Mouse (Mus musculus): ENCODE measurements around the gene Olfr1415. TPM values are rescaled to one million over a fixed set of nuclear protein-coding genes. Genes with fewer than 3 reads are reported as not detected.

Olfr1415 gene
- total and polyA plus RNA-seq, 3 experiments = 0.38 TPM; not detected in 2

DNA sequence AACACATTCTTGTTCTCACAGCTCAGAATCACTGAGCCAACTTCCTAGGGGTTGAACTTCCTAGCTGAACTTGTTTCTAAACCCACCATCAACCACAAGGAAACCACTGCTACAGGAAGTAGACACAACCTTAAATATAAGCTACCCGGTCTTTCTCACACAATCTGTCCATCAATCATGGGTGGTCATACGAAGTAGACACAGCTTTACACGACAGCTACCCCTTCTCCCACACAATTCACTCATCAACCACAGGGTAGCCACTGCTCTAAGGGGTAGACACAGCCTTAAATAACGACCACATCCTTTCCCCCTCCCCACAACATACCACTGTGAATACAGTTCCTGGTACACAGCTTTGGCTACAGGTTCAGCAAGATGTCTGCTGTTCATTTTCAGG, 27.0 kb downstream of the Olfr1415 start:
- DNase-seq (ENCODE audit: low spot score) = no peak
- H3K36me3 ChIP-seq (replicated peaks) = peaks cover 83% of the 10 kb centered on the region

DNA sequence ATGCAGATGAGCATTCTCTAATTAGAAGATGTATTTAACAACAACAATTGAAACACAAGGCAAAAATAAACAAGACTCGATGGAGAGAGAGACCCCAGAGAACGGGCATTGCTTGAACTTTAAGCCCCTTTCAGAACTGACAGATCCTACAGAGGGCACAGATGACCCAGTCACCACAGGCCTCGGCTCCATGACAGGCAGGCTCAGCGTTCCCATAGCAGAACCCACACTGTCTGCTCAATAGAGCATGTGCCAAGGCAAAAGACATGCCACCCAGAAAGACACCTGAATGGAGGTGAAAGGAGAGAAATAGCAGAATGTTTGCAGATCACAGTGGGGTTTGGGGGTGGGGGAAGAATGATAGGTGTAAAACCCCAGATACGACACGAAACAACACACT, 37.5 kb downstream of the Olfr1415 start:
- no peak for TF ChIP-seq CTCF (IDR thresholded peaks at IDR 0.05; ENCODE audit: low read depth, low read length)
- no peak for TF ChIP-seq TAL1 (conservative IDR thresholded peaks at IDR 0.05; ENCODE audit: low read depth, low read length)
- TF ChIP-seq GATA2 (IDR thresholded peaks at IDR 0.05; ENCODE audit: borderline replicate concordance, low read depth, low read length) = no peak
- TF ChIP-seq GATA1 (IDR thresholded peaks at IDR 0.05; ENCODE audit: borderline replicate concordance, low read length) = no peak
- TF ChIP-seq POLR2AphosphoS5 (IDR thresholded peaks at IDR 0.05; ENCODE audit: insufficient replicate concordance, low read depth, low read length) = no peak
- Histone ChIP-seq H3K36me3 (replicated peaks) (peaks cover 95% of the 10 kb centered on the region), H3K9me3 (replicated peaks) (no peaks in the 10 kb centered on the region), H3K27me3 (ENCODE audit: insufficient read depth, low read length) (no peaks in the 10 kb centered on the region), H3K4me3 (ENCODE audit: low read depth, low read length) (no peak overlapping the region), H3K4me1 (ENCODE audit: insufficient read depth, low read depth, low read length) (peaks cover 6% of the 10 kb centered on the region)
- no peak for DNase-seq (ENCODE audit: low spot score)
- no peak for ATAC-seq (ENCODE audit: extremely low read depth, insufficient number of reproducible peaks, low FRiP score, poor library complexity, severe bottlenecking)

More for the DNA sequence above, 27.0 kb downstream of the Olfr1415 start:
- Histone ChIP-seq H3K9me3 (replicated peaks) (no peaks in the 10 kb centered on the region), H3K4me1 (ENCODE audit: insufficient read depth, low read depth, low read length) (peaks cover 42% of the 10 kb centered on the region), H3K27me3 (ENCODE audit: insufficient read depth, low read length) (no peaks in the 10 kb centered on the region), H3K4me3 (ENCODE audit: low read depth, low read length) (no peak overlapping the region)
- TF ChIP-seq POLR2AphosphoS5 (IDR thresholded peaks at IDR 0.05; ENCODE audit: insufficient replicate concordance, low read depth, low read length) = no peak
- no peak for TF ChIP-seq TAL1 (conservative IDR thresholded peaks at IDR 0.05; ENCODE audit: low read depth, low read length)
- no peak for ATAC-seq (ENCODE audit: extremely low read depth, insufficient number of reproducible peaks, low FRiP score, poor library complexity, severe bottlenecking)

DNA sequence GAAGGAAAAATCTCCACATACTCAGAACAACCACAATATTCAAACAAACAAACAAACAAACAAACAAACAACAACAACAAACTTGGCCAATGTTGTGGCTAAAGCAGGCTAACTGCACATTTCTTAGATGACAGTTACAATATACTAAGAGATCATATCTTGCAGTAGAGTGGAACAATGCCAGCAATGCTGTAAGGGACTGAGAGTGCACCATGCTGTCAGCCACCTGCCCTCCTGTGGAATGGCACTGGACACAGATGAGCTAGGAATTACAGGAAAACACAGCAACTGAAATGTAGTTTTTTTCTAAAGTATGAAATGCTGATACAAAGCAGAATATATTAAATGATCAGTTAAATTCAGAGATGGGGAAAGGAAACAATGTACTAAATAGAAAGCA, 38.1 kb downstream of the Olfr1415 start:
- no peak for ATAC-seq (ENCODE audit: extremely low read depth, insufficient number of reproducible peaks, low FRiP score, poor library complexity, severe bottlenecking)
- TF ChIP-seq GATA2 (IDR thresholded peaks at IDR 0.05; ENCODE audit: borderline replicate concordance, low read depth, low read length) (no peak), POLR2AphosphoS5 (IDR thresholded peaks at IDR 0.05; ENCODE audit: insufficient replicate concordance, low read depth, low read length) (no peak), TAL1 (conservative IDR thresholded peaks at IDR 0.05; ENCODE audit: low read depth, low read length) (no peak), GATA1 (IDR thresholded peaks at IDR 0.05; ENCODE audit: borderline replicate concordance, low read length) (no peak), CTCF (IDR thresholded peaks at IDR 0.05; ENCODE audit: low read depth, low read length) (no peak)

DNA sequence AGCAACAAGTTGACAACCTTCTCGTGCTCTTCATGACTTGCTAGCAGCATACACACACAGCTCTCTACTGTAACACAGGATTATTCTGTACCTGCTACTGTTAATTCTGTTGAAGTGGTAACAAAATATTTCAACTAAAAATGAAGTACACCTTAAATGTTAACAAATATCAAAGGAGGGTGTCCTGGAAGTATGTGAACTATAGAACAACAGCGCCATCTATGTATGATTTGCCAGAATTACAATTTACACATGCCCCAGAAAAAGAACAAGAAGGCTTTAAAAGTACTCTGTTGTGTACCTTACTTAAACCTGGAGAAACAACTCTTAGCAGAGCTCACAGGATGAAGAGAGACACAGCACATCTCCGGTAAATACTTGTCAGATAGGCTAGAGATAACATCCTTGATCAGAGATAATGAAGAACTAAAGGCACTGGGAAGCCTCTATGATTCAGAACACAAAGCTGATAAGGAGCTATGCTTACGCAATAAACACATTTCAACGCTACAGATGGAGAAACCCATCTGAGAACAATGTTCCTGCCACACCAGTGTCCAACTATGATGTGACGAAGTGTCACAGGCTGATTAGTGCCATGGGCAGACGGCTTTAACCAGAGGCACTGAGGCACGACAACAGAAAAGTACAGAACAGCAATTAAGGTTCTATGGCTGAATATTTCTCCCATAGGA, 42.0 kb downstream of the Olfr1415 start:
- ATAC-seq (ENCODE audit: extremely low read depth, insufficient number of reproducible peaks, low FRiP score, poor library complexity, severe bottlenecking) = no peak

More for the DNA sequence above, 38.1 kb downstream of the Olfr1415 start:
- Histone ChIP-seq H3K36me3 (replicated peaks) (peaks cover 95% of the 10 kb centered on the region), H3K9me3 (replicated peaks) (no peaks in the 10 kb centered on the region), H3K27me3 (ENCODE audit: insufficient read depth, low read length) (no peaks in the 10 kb centered on the region), H3K4me1 (ENCODE audit: insufficient read depth, low read depth, low read length) (peaks cover 6% of the 10 kb centered on the region), H3K4me3 (ENCODE audit: low read depth, low read length) (no peak overlapping the region)
- no peak for DNase-seq (ENCODE audit: low spot score)

DNA sequence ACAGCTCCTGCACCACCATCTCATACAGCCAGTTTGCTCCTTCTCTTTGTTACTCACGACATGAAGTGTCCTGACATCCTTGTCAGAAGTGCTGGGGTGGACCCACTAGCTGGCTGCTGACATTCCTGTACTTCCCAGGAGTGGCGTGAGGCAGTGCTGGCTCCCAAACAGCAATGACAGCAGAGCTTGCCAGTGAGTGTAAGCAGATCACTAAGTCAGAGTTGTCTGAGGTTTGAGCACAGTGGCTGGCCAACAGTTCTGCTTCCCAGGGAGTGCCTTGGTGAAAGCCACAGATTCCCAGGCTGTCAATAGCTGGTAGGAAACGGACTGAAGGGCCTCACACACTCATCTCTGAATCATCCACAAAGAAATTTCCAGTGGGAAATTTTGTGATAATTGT, 47.6 kb downstream of the Olfr1415 start:
- no peaks in the 10 kb centered on the region for H3K27me3 ChIP-seq (ENCODE audit: insufficient read depth, low read length)
- peaks cover 98% of the 10 kb centered on the region for H3K36me3 ChIP-seq (replicated peaks)
- ATAC-seq (ENCODE audit: extremely low read depth, insufficient number of reproducible peaks, low FRiP score, poor library complexity, severe bottlenecking) (no peak), DNase-seq (ENCODE audit: low spot score) (no peak)
- no peak overlapping the region for H3K4me3 ChIP-seq (ENCODE audit: low read depth, low read length)
- no peaks in the 10 kb centered on the region for H3K9me3 ChIP-seq (replicated peaks)
- no peak for TF ChIP-seq TAL1 (conservative IDR thresholded peaks at IDR 0.05; ENCODE audit: low read depth, low read length)
- TF ChIP-seq POLR2AphosphoS5 (IDR thresholded peaks at IDR 0.05; ENCODE audit: insufficient replicate concordance, low read depth, low read length) = no peak
- TF ChIP-seq GATA1 (IDR thresholded peaks at IDR 0.05; ENCODE audit: borderline replicate concordance, low read length) = no peak
- TF ChIP-seq CTCF (IDR thresholded peaks at IDR 0.05; ENCODE audit: low read depth, low read length) = no peak
- no peak for TF ChIP-seq GATA2 (IDR thresholded peaks at IDR 0.05; ENCODE audit: borderline replicate concordance, low read depth, low read length)
- H3K4me1 ChIP-seq (ENCODE audit: insufficient read depth, low read depth, low read length) = peaks cover 6% of the 10 kb centered on the region; the same call in 1 of the 2 replicates

More for the DNA sequence above, 42.0 kb downstream of the Olfr1415 start:
- no peaks in the 10 kb centered on the region for H3K9me3 ChIP-seq (replicated peaks)
- peaks cover 95% of the 10 kb centered on the region for H3K36me3 ChIP-seq (replicated peaks)
- peaks cover 6% of the 10 kb centered on the region for H3K4me1 ChIP-seq (ENCODE audit: insufficient read depth, low read depth, low read length)
- TF ChIP-seq TAL1 (conservative IDR thresholded peaks at IDR 0.05; ENCODE audit: low read depth, low read length) = no peak
- TF ChIP-seq GATA1 (IDR thresholded peaks at IDR 0.05; ENCODE audit: borderline replicate concordance, low read length) = no peak
- peak; percentile 67; the same call in 1 of the 2 replicates for TF ChIP-seq CTCF (IDR thresholded peaks at IDR 0.05; ENCODE audit: low read depth, low read length)
- TF ChIP-seq POLR2AphosphoS5 (IDR thresholded peaks at IDR 0.05; ENCODE audit: insufficient replicate concordance, low read depth, low read length) = no peak
- H3K4me3 ChIP-seq (ENCODE audit: low read depth, low read length) = no peak overlapping the region
- no peak for DNase-seq (ENCODE audit: low spot score)
- H3K27me3 ChIP-seq (ENCODE audit: insufficient read depth, low read length) = no peaks in the 10 kb centered on the region

GRCm38 (mm10) chr1:92441453-92442063, 54.3 kb downstream of the Olfr1415 start:
- Histone ChIP-seq H3K4me3 (ENCODE audit: low read depth, low read length) (no peak overlapping the region), H3K27me3 (ENCODE audit: insufficient read depth, low read length) (no peaks in the 10 kb centered on the region), H3K9me3 (replicated peaks) (no peaks in the 10 kb centered on the region), H3K4me1 (ENCODE audit: insufficient read depth, low read depth, low read length) (peaks cover 9% of the 10 kb centered on the region; the same call in 1 of the 2 replicates), H3K36me3 (replicated peaks) (peaks cover 90% of the 10 kb centered on the region)
- TF ChIP-seq GATA2 (IDR thresholded peaks at IDR 0.05; ENCODE audit: borderline replicate concordance, low read depth, low read length) (no peak), CTCF (IDR thresholded peaks at IDR 0.05; ENCODE audit: low read depth, low read length) (no peak), GATA1 (IDR thresholded peaks at IDR 0.05; ENCODE audit: borderline replicate concordance, low read length) (no peak), TAL1 (conservative IDR thresholded peaks at IDR 0.05; ENCODE audit: low read depth, low read length) (no peak)
- DNase-seq (ENCODE audit: low spot score) (no peak), ATAC-seq (ENCODE audit: extremely low read depth, insufficient number of reproducible peaks, low FRiP score, poor library complexity, severe bottlenecking) (no peak)
